Mouse (Mus musculus) midbrain, embryonic 12.5 days (tissue): Measurements from ENCODE around the gene Ube2g2. TPM values are rescaled to one million over a fixed set of nuclear protein-coding genes. Genes with fewer than 3 reads are reported as not detected.
"Not testable (repeated sequence)": the region's sequence is repeated elsewhere in the genome, so short reads cannot be mapped to it uniquely, and the experiment has no call there.

Experiments used
- ATAC-seq: fragments of 200-750 bp; cut with Nextera tagmentation; 2 replicates; pipeline ENCODE4 v1.8.0; 2017; ENCODE audit warnings: low read depth, moderate TSS enrichment, moderate library complexity; ENCODE audit not compliant: low FRiP score
- H3K27ac ChIP-seq: fragments of 300-500 bp; sonication (generic); replicated peaks from 2 replicates; pipeline ENCODE4 v1.5.1; 2016; ENCODE audit warnings: mild to moderate bottlenecking
- H3K27me3 ChIP-seq: fragments of 300-500 bp; sonication (generic); 2 replicates; pipeline ENCODE4 v1.6.1; 2016; ENCODE audit warnings: mild to moderate bottlenecking
- H3K36me3 ChIP-seq: fragments of 300-500 bp; sonication (generic); 2 replicates; pipeline ENCODE4 v1.6.1; 2016
- H3K4me1 ChIP-seq: fragments of 300-500 bp; sonication (generic); 2 replicates; pipeline ENCODE4 v1.6.1; 2016
- H3K4me2 ChIP-seq: fragments of 300-500 bp; sonication (generic); replicated peaks from 2 replicates; pipeline ENCODE4 v1.6.1; 2016; ENCODE audit warnings: mild to moderate bottlenecking, moderate library complexity
- H3K4me3 ChIP-seq: fragments of 300-500 bp; sonication (generic); 2 replicates; pipeline ENCODE4 v1.5.1; 2016; ENCODE audit warnings: mild to moderate bottlenecking
- H3K9ac ChIP-seq: fragments of 300-500 bp; sonication (generic); replicated peaks from 2 replicates; pipeline ENCODE4 v1.6.1; 2016; ENCODE audit warnings: mild to moderate bottlenecking, moderate library complexity
- H3K9me3 ChIP-seq: fragments of 300-500 bp; sonication (generic); 2 replicates; pipeline ENCODE4 v1.6.1; 2016; ENCODE audit warnings: mild to moderate bottlenecking
- WGBS: fragments of 180-500 bp; shearing (Covaris S2); methylation state at CpG from one replicate; pipeline ENCODE4 v1.1.7; 2016; 5-methylcytosine and 5-hydroxymethylcytosine counted together
- microRNA counts: library from miRNA; unstranded; fragments of <30 nt; microRNA quantifications from one replicate; lab custom pipeline; 2017
- microRNA-seq: library from miRNA; unstranded; fragments of <30 nt; microRNA quantifications from one replicate; pipeline ENCODE4, GENCODE M21; 2017
- polyA plus RNA-seq: library from polyadenylated mRNA; unstranded; fragments of >200 nt; fragmentation: Nextera tagmentation; extraction: Ambion mirVana; gene quantifications from 2 replicates; pipeline ENCODE4 v1.2.1, GENCODE M21; 2016

Ube2g2 gene
- polyA plus RNA-seq, 1 experiment from 2014 or later = 84.2 TPM

GRCm38 (mm10) chr10:77690356-77690807 lies 68.3 kb downstream of the Ube2g2 start, which contains the start of gene Gm19402:
Gene Gm19402 (minus strand): TSS chr10:77690757.
- not testable (repeated sequence) for H3K4me3 ChIP-seq, ATAC-seq, H3K9ac ChIP-seq, H3K9me3 ChIP-seq, H3K4me2 ChIP-seq, H3K36me3 ChIP-seq
- H3K4me1 ChIP-seq = peaks cover 17% of the 10 kb centered on the region
- peaks cover 37% of the 10 kb centered on the region for H3K27me3 ChIP-seq
- H3K27ac ChIP-seq = 0 out of 2 replicates have a peak within 1 kb of the TSS, but pooled peaks have one; percentile 40
- whole genome bisulfite sequencing = 66% methylated on average over 3 of the region's 3 CpGs

MicroRNAs encoded within 50 kb of the gene (microRNA counts, 519-probe panel; counts per million panel counts)
- microRNA mmu-miR-1930 (lab: Ali Mortazavi, UCI) = not detected

Small RNA genes lying within 50 kb of the gene (microRNA-seq; reads per million reads assigned to microRNA genes)
- 24.1 reads per million, percentile 35 among the genes with 10 or more reads in this experiment for gene Mir1930

Other genes starting within 250 kb of the Ube2g2 start
- gene Adarb1, start 204.0 kb upstream of the Ube2g2 start, polyA plus RNA-seq = 9.3 and 10.6 TPM in 2 replicates
- 46.4 and 46.5 TPM in 2 replicates for gene Fam207a, start 106.5 kb upstream of the Ube2g2 start, polyA plus RNA-seq
- 0.81 and 0.98 TPM in 2 replicates for gene Itgb2, start 92.0 kb upstream of the Ube2g2 start, polyA plus RNA-seq
- 62.4 and 69.4 TPM in 2 replicates for gene Pttg1ip, start 40.6 kb upstream of the Ube2g2 start, polyA plus RNA-seq
- gene Sumo3, start 16.2 kb upstream of the Ube2g2 start, polyA plus RNA-seq = 304 and 325 TPM in 2 replicates
- 7.7 and 19.3 TPM in 2 replicates for gene Gm49325, start 16.1 kb upstream of the Ube2g2 start, polyA plus RNA-seq
- gene Tspear, start 64.3 kb downstream of the Ube2g2 start, polyA plus RNA-seq = 1.2 and 1.4 TPM in 2 replicates
- gene Gm19402, start 68.5 kb downstream of the Ube2g2 start, polyA plus RNA-seq = not detected in 2 replicates
- not detected in 2 replicates for gene Gm9508, start 75.0 kb downstream of the Ube2g2 start, polyA plus RNA-seq
- not detected in 2 replicates for gene Gm10272, start 84.4 kb downstream of the Ube2g2 start, polyA plus RNA-seq
- not detected in 2 replicates for gene Gm10024, start 89.2 kb downstream of the Ube2g2 start, polyA plus RNA-seq
- not detected in 2 replicates for gene Gm10142, start 93.5 kb downstream of the Ube2g2 start, polyA plus RNA-seq
- gene Krtap12-1, start 98.3 kb downstream of the Ube2g2 start, polyA plus RNA-seq = not detected in 2 replicates
- not detected in 2 replicates for gene Gm10100, start 104.2 kb downstream of the Ube2g2 start, polyA plus RNA-seq
- gene Gm18596, start 120.4 kb downstream of the Ube2g2 start, polyA plus RNA-seq = not detected in 2 replicates
- not detected in 2 replicates for gene Gm9736, start 129.1 kb downstream of the Ube2g2 start, polyA plus RNA-seq
- not detected in 2 replicates for gene Gm3233, start 137.4 kb downstream of the Ube2g2 start, polyA plus RNA-seq
- not detected in 2 replicates for gene Gm3238, start 149.1 kb downstream of the Ube2g2 start, polyA plus RNA-seq
- gene Gm7138, start 154.7 kb downstream of the Ube2g2 start, polyA plus RNA-seq = not detected in 2 replicates
- not detected in 2 replicates for gene Gm3250, start 160.3 kb downstream of the Ube2g2 start, polyA plus RNA-seq
- gene Gm7137, start 165.9 kb downstream of the Ube2g2 start, polyA plus RNA-seq = not detected in 2 replicates
- not detected in 2 replicates for gene Gm9639, start 172.8 kb downstream of the Ube2g2 start, polyA plus RNA-seq
- not detected in 2 replicates for gene Gm19668, start 176.9 kb downstream of the Ube2g2 start, polyA plus RNA-seq
- not detected in 2 replicates for gene Gm9507, start 189.6 kb downstream of the Ube2g2 start, polyA plus RNA-seq
- gene Gm2696, start 192.4 kb downstream of the Ube2g2 start, polyA plus RNA-seq = not detected in 2 replicates
- gene Krtap10-4, start 204.8 kb downstream of the Ube2g2 start, polyA plus RNA-seq = not detected in 2 replicates
- not detected in 2 replicates for gene Krtap10-10, start 213.7 kb downstream of the Ube2g2 start, polyA plus RNA-seq
- gene Gm36176, start 224.5 kb downstream of the Ube2g2 start, polyA plus RNA-seq = not detected in 2 replicates
- not detected in 2 replicates for gene Gm10318, start 230.6 kb downstream of the Ube2g2 start, polyA plus RNA-seq
- not detected in 2 replicates for gene Gm3285, start 239.7 kb downstream of the Ube2g2 start, polyA plus RNA-seq